Mouse (Mus musculus) bone marrow, adult 2 months (tissue): ENCODE measurements around the gene Cacna1c.

Source experiments
- CTCF ChIP-seq: fragments of 200-500 bp; IDR thresholded peaks from 2 replicates; pipeline ENCODE4 v1.5.1; 2011; ENCODE audit warnings: low read length, control low read depth; ENCODE audit not compliant: control insufficient read depth, insufficient read depth
- POLR2A ChIP-seq: fragments of 200-500 bp; IDR thresholded peaks from 2 replicates; pipeline ENCODE4 v1.6.1; 2011; ENCODE audit warnings: low read depth, mild to moderate bottlenecking, control low read depth, low read length, borderline replicate concordance; ENCODE audit not compliant: control insufficient read depth

DNA sequence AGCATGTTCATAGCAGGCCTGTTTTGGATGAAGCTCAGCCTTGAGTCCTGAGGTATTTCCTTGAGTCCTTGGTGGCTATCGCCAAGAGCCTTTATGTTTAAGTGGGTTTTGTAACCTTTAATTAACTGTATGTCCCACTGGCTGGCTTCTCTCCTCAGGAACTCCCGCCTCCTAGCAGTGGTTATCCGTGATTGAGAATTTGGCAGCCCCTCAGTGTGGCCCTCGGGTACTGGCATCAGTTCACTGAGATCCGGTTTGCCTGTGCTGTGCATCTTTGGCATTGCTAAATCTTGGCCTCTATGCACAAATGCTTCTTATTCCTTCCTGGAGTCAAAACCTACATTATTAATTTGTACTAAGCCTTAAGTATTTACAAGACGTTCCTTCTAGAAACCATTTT is 587.3 kb downstream of the Cacna1c start:
- TF ChIP-seq POLR2A: no peak
- TF ChIP-seq CTCF: no peak
